In genomic region chr4:137356674-137357510, GRCm38 (mm10) we compare ENCODE assay signal across 8 mouse cellular contexts. TPM values are rescaled to one million over a fixed set of nuclear protein-coding genes. Genes with fewer than 3 reads are reported as not detected.
DNase-seq lines count a peak whose midpoint lies in the region; ATAC-seq lines count a peak whose summit lies in the region.

No protein-coding gene starts in this region.

- under 1% methylated on average over 42 of the region's 90 CpGs for WGBS in heart, embryonic 16.5 days
- under 1% methylated on average over 41 of the region's 90 CpGs for WGBS in neural tube, embryonic 14.5 days

- DNase-seq in CD4-positive, CD25-positive, alpha-beta regulatory T cell, adult 2 months (ENCODE audit: low read depth, low spot score), result peak; percentile 68
- DNase-seq in kidney, postnatal 25 days, result peak; percentile 69 to 88
- peak; percentile 79 to 81 for DNase-seq in lung, adult 18-20 months
- DNase-seq in testis, postnatal 14 days (ENCODE audit: low spot score), result peak; percentile 77

- peak overlapping the region; percentile 98 for H3K9ac ChIP-seq in heart, embryonic 16.5 days (ENCODE audit: low read length)
- H3K9ac ChIP-seq in neural tube, embryonic 14.5 days (replicated peaks; ENCODE audit: low read depth, low read length), result peak overlapping the region; percentile 100

- H3K4me3 ChIP-seq in brown adipose tissue, adult 24 weeks (ENCODE audit: insufficient read depth, low read depth, low read length), result peak overlapping the region; percentile 79
- peak overlapping the region; percentile 84 for H3K4me3 ChIP-seq in heart, embryonic 16.5 days (ENCODE audit: low read length)
- H3K4me3 ChIP-seq in neural tube, embryonic 14.5 days (ENCODE audit: low read depth, low read length), result peak overlapping the region; percentile 93

- H3K4me2 ChIP-seq in heart, embryonic 16.5 days (ENCODE audit: low read depth, low read length), result peak overlapping the region; percentile 87
- peak overlapping the region; percentile 65 for H3K4me2 ChIP-seq in neural tube, embryonic 14.5 days (ENCODE audit: low read depth, low read length)

- peak; percentile 23 for ATAC-seq in erythroid progenitor cell, adult 5-6 weeks (replicated peaks; ENCODE audit: low FRiP score, poor library complexity, severe bottlenecking)
- peak; percentile 75 for ATAC-seq in heart, embryonic 16.5 days (replicated peaks; ENCODE audit: extremely low read depth, insufficient read depth, low FRiP score)
- ATAC-seq in neural tube, embryonic 14.5 days (ENCODE audit: low read depth), result peak; percentile 72

- H3K27ac ChIP-seq in brown adipose tissue, adult 24 weeks (replicated peaks; ENCODE audit: low read depth, low read length), result peak overlapping the region; percentile 84
- peak overlapping the region; percentile 94 for H3K27ac ChIP-seq in heart, embryonic 16.5 days (ENCODE audit: low read length)
- peak overlapping the region; percentile 98 for H3K27ac ChIP-seq in neural tube, embryonic 14.5 days (ENCODE audit: low read depth, low read length)

- no peaks in the 10 kb centered on the region for H3K9me3 ChIP-seq in heart, embryonic 16.5 days (replicated peaks; ENCODE audit: control insufficient read depth, low read length)
- no peaks in the 10 kb centered on the region for H3K9me3 ChIP-seq in neural tube, embryonic 14.5 days (ENCODE audit: control insufficient read depth, low read length)

- peaks cover 4% of the 10 kb centered on the region for H3K4me1 ChIP-seq in brown adipose tissue, adult 24 weeks (ENCODE audit: control insufficient read depth, insufficient read depth, insufficient read length, low read length)
- peaks cover 41% of the 10 kb centered on the region for H3K4me1 ChIP-seq in heart, embryonic 16.5 days (ENCODE audit: control insufficient read depth, insufficient read depth, low read length)
- H3K4me1 ChIP-seq in neural tube, embryonic 14.5 days (ENCODE audit: control insufficient read depth, insufficient read depth, low read length), result peaks cover 23% of the 10 kb centered on the region

- no peaks in the 10 kb centered on the region for H3K27me3 ChIP-seq in heart, embryonic 16.5 days (ENCODE audit: control insufficient read depth, insufficient read depth, low read length)
- H3K27me3 ChIP-seq in neural tube, embryonic 14.5 days (ENCODE audit: control insufficient read depth, insufficient read depth, low read length), result no peaks in the 10 kb centered on the region

- no peaks in the 10 kb centered on the region for H3K36me3 ChIP-seq in heart, embryonic 16.5 days (ENCODE audit: control insufficient read depth, insufficient read depth)
- H3K36me3 ChIP-seq in neural tube, embryonic 14.5 days (ENCODE audit: control insufficient read depth, insufficient read depth, low read length), result no peaks in the 10 kb centered on the region

RNA-seq across cellular contexts. Expression of gene Cdc42, which starts 0.6 kb away (rescaled TPM):
- 352 and 400 TPM in 2 replicates for polyA plus RNA-seq in brown adipose tissue, adult 24 weeks (2012; ENCODE audit: insufficient read depth, insufficient read length, missing spikeins)
- 284 and 321 TPM in 2 replicates for total RNA-seq in erythroid progenitor cell, adult 5-6 weeks (2015; ENCODE audit: low replicate concordance)
- 140 and 178 TPM in 2 replicates for total RNA-seq in erythroid progenitor cell, adult 5-6 weeks (2017; ENCODE audit: low replicate concordance)
- polyA plus RNA-seq in heart, embryonic 16.5 days (2015; fragmentation: Nextera tagmentation; extraction: Ambion mirVana), result 497 and 514 TPM in 2 replicates
- polyA plus RNA-seq in neural tube, embryonic 14.5 days (2014; fragmentation: Nextera tagmentation; extraction: Ambion mirVana), result 997 and 1,001 TPM in 2 replicates

RNA-seq across cellular contexts. Expression of gene Cela3a, which starts 52.7 kb away (rescaled TPM):
- not detected in 2 replicates for polyA plus RNA-seq in brown adipose tissue, adult 24 weeks (2012; ENCODE audit: insufficient read depth, insufficient read length, missing spikeins)
- not detected in 2 replicates for total RNA-seq in erythroid progenitor cell, adult 5-6 weeks (2015; ENCODE audit: low replicate concordance)
- total RNA-seq in erythroid progenitor cell, adult 5-6 weeks (2017; ENCODE audit: low replicate concordance), result not detected in 2 replicates
- polyA plus RNA-seq in heart, embryonic 16.5 days (2015; fragmentation: Nextera tagmentation; extraction: Ambion mirVana), result not detected in 2 replicates
- not detected in 2 replicates for polyA plus RNA-seq in neural tube, embryonic 14.5 days (2014; fragmentation: Nextera tagmentation; extraction: Ambion mirVana)

Comparison
In these comparisons a context has a peak if more than half of its experiments do, and no peak if none do; other contexts are left out.
1. Peak in every context shown above with its lines: DNase-seq, ATAC-seq, H3K4me3 ChIP-seq and H3K27ac ChIP-seq.
2. ATAC-seq: peak in every context shown above with its lines; median percentile 75 in heart, embryonic 16.5 days; 72 in neural tube, embryonic 14.5 days; 23 in erythroid progenitor cell, adult 5-6 weeks.